Mouse (Mus musculus): ENCODE data around the gene Hmg20a. TPM values are rescaled to one million over a fixed set of nuclear protein-coding genes. Genes with fewer than 3 reads are reported as not detected.

Hmg20a gene
- polyA plus RNA-seq, 2 experiments, result 9.5 to 9.6 TPM

GRCm38 (mm10) chr9:56495795-56496232 is 77.4 kb downstream of the Hmg20a start:
- H3K36me3 ChIP-seq (replicated peaks; ENCODE audit: control insufficient read depth, insufficient read depth, low read depth), result no peaks in the 10 kb centered on the region
- H3K27ac ChIP-seq, result no peak overlapping the region
- H3K4me1 ChIP-seq (replicated peaks; ENCODE audit: control insufficient read depth in 2 of 2, insufficient read depth in 2 of 2, low read length in 1 of 2), result peaks cover 0 to 9% of the 10 kb centered on the region in 2 experiments; a peak in 2 of 4 replicates
- ATAC-seq (ENCODE audit: insufficient read depth) (no peak), DNase-seq (ENCODE audit: low read depth in 3 of 3, low spot score in 3 of 3) (no peak)
- no peaks in the 10 kb centered on the region for H3K27me3 ChIP-seq (ENCODE audit: control insufficient read depth, insufficient read depth, low read length)
- 38% methylated on average over 5 of the region's 5 CpGs for WGBS (ENCODE audit: insufficient replicate concordance)
- no peak overlapping the region for H3K4me2 ChIP-seq (ENCODE audit: low read depth)
- no peaks in the 10 kb centered on the region for H3K9me3 ChIP-seq (ENCODE audit: control insufficient read depth, low read length)
- no peak for TF ChIP-seq CTCF (IDR thresholded peaks at IDR 0.05; ENCODE audit: low read depth)
- TF ChIP-seq EP300 (IDR thresholded peaks at IDR 0.05; ENCODE audit: low read depth), result no peak
- no peak overlapping the region for H3K4me3 ChIP-seq (ENCODE audit: insufficient read depth in 1 of 2, low read depth in 2 of 2, low read length in 2 of 2)
- no peak overlapping the region for H3K9ac ChIP-seq (replicated peaks)

GRCm38 (mm10) chr9:56496567-56496966 is 78.2 kb downstream of the Hmg20a start:
- no peak overlapping the region for H3K27ac ChIP-seq
- no peaks in the 10 kb centered on the region for H3K36me3 ChIP-seq (replicated peaks; ENCODE audit: control insufficient read depth, insufficient read depth, low read depth)
- TF ChIP-seq CTCF (IDR thresholded peaks at IDR 0.05; ENCODE audit: low read depth) (no peak), EP300 (IDR thresholded peaks at IDR 0.05; ENCODE audit: low read depth) (no peak)
- H3K9me3 ChIP-seq (ENCODE audit: control insufficient read depth, low read length), result no peaks in the 10 kb centered on the region
- H3K4me2 ChIP-seq (ENCODE audit: low read depth), result no peak overlapping the region
- no peaks in the 10 kb centered on the region for H3K27me3 ChIP-seq (ENCODE audit: control insufficient read depth, insufficient read depth, low read length)
- no peak overlapping the region for H3K4me3 ChIP-seq (ENCODE audit: insufficient read depth in 1 of 2, low read depth in 2 of 2, low read length in 2 of 2)
- H3K9ac ChIP-seq (replicated peaks), result no peak overlapping the region
- WGBS (ENCODE audit: insufficient replicate concordance), result 69% methylated on average over 5 of the region's 5 CpGs
- H3K4me1 ChIP-seq (replicated peaks; ENCODE audit: control insufficient read depth in 2 of 2, insufficient read depth in 2 of 2, low read length in 1 of 2), result peaks cover 0 to 9% of the 10 kb centered on the region in 2 experiments; a peak in 2 of 4 replicates
- DNase-seq (ENCODE audit: low read depth in 3 of 3, low spot score in 3 of 3) (no peak), ATAC-seq (ENCODE audit: insufficient read depth) (no peak)

GRCm38 (mm10) chr9:56497181-56497864 is 78.9 kb downstream of the Hmg20a start:
- no peak for TF ChIP-seq EP300 (IDR thresholded peaks at IDR 0.05; ENCODE audit: low read depth)
- TF ChIP-seq CTCF (IDR thresholded peaks at IDR 0.05; ENCODE audit: low read depth), result no peak
- ATAC-seq (ENCODE audit: insufficient read depth) (no peak), DNase-seq (ENCODE audit: low read depth in 3 of 3, low spot score in 3 of 3) (no peak)
- Histone ChIP-seq H3K4me3 (ENCODE audit: insufficient read depth in 1 of 2, low read depth in 2 of 2, low read length in 2 of 2) (no peak overlapping the region), H3K27ac (no peak overlapping the region), H3K4me2 (ENCODE audit: low read depth) (no peak overlapping the region), H3K36me3 (replicated peaks; ENCODE audit: control insufficient read depth, insufficient read depth, low read depth) (no peaks in the 10 kb centered on the region), H3K9me3 (ENCODE audit: control insufficient read depth, low read length) (no peaks in the 10 kb centered on the region), H3K4me1 (replicated peaks; ENCODE audit: control insufficient read depth in 2 of 2, insufficient read depth in 2 of 2, low read length in 1 of 2) (peaks cover 0 to 12% of the 10 kb centered on the region in 2 experiments; a peak in 2 of 4 replicates), H3K9ac (replicated peaks) (no peak overlapping the region), H3K27me3 (ENCODE audit: control insufficient read depth, insufficient read depth, low read length) (no peaks in the 10 kb centered on the region)
- 61% methylated on average over 5 of the region's 5 CpGs for WGBS (ENCODE audit: insufficient replicate concordance)

- Histone ChIP-seq H3K27me3 (ENCODE audit: control insufficient read depth, insufficient read depth, low read length) (no peaks in the 10 kb centered on the region), H3K4me3 (ENCODE audit: insufficient read depth in 1 of 2, low read depth in 2 of 2, low read length in 2 of 2) (no peak overlapping the region), H3K27ac (no peak overlapping the region), H3K36me3 (replicated peaks; ENCODE audit: control insufficient read depth, insufficient read depth, low read depth) (no peaks in the 10 kb centered on the region), H3K9ac (replicated peaks) (no peak overlapping the region), H3K9me3 (ENCODE audit: control insufficient read depth, low read length) (no peaks in the 10 kb centered on the region), H3K4me1 (replicated peaks; ENCODE audit: control insufficient read depth in 2 of 2, insufficient read depth in 2 of 2, low read length in 1 of 2) (peaks cover 0 to 18% of the 10 kb centered on the region in 2 experiments; a peak in 2 of 4 replicates), H3K4me2 (ENCODE audit: low read depth) (no peak overlapping the region)
- TF ChIP-seq CTCF (IDR thresholded peaks at IDR 0.05; ENCODE audit: low read depth) (no peak), EP300 (IDR thresholded peaks at IDR 0.05; ENCODE audit: low read depth) (no peak)
- no peak for DNase-seq (ENCODE audit: low read depth in 3 of 3, low spot score in 3 of 3)
- 69% methylated on average over 8 of the region's 8 CpGs for WGBS (ENCODE audit: insufficient replicate concordance)
- ATAC-seq (ENCODE audit: insufficient read depth), result no peak
Observed at GRCm38 (mm10) chr9:56499324-56500067, 81.1 kb downstream of the Hmg20a start.

Measured in liver, embryonic 14.5 days (tissue).